Mouse (Mus musculus) cerebellum, adult 2 months (tissue): ENCODE results near the gene Cdk8.

ENCODE experiments used
- CTCF ChIP-seq: fragments of 200-500 bp; IDR thresholded peaks from 2 replicates; pipeline ENCODE4 v1.5.1; 2011; ENCODE audit warnings: low read depth, mild to moderate bottlenecking, control low read depth, low read length, moderate library complexity, borderline replicate concordance; ENCODE audit not compliant: insufficient read depth
- POLR2A ChIP-seq: fragments of 200-500 bp; IDR thresholded peaks from 2 replicates; pipeline ENCODE4 v1.6.1; 2011; ENCODE audit warnings: low read length, control low read depth, borderline replicate concordance; ENCODE audit not compliant: insufficient read depth

DNA sequence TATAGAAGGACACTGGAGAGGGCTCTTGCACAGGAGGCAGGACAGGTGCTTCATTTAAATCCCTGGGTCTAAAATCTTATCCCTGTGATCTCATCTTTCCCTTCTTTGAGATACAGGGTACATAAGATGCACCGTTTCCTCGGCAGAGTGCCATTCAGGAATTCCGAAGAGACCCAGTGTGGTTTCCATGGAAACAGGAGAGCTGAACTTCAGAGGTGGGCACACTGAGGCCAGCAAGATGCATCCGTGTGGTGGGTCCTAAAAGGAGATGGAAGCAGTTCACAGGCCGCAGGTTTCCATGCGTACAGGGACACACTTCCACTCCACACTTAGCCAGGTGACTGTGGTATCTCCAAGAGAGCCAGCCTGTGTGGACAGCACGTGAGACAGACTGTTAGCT lies 101.5 kb downstream of the Cdk8 start:
- TF ChIP-seq POLR2A: no peak
- TF ChIP-seq CTCF: no peak
